Mouse (Mus musculus) gastrocnemius, postnatal 4 days (tissue): ENCODE measurements around the gene Eef1a2. TPM values are rescaled to one million over a fixed set of nuclear protein-coding genes. Genes with fewer than 3 reads are reported as not detected.
"Not testable (repeated sequence)": the region's sequence is repeated elsewhere in the genome, so short reads cannot be mapped to it uniquely, and the experiment has no call there.

ENCODE experiments used
- DNase-seq, 2 experiments: peaks; one replicate each; pipeline ENCODE4 v3.0.0; 2021 to 2022; ENCODE audit warnings: low spot score in 2 of 2, mixed read lengths in 2 of 2
- long read RNA-seq, 2 experiments: library from polyadenylated mRNA; stranded (forward); transcript quantifications; one replicate each; pipeline ENCODE4 v2.0.0; 2021
- total RNA-seq, 2 experiments: library from RNA; stranded (reverse); gene quantifications; 2 replicates each; pipeline ENCODE4 v1.2.3; 2021

The Eef1a2 gene
- total RNA-seq: 100 to 1,000 TPM; 639 to 677 TPM
- long read RNA-seq, experiment 1, transcript Eef1a2-201 (8 exons, 2,084 nt): major isoform, 74 of 91 reads
- long read RNA-seq, experiment 1, partial matches to known transcripts: 9 of 91 reads
- long read RNA-seq, experiment 1, other reads (novel, unspliced or antisense): 8 of 91 reads
- long read RNA-seq, experiment 2, transcript Eef1a2-201 (8 exons, 2,084 nt): major isoform, 65 of 88 reads
- long read RNA-seq, experiment 2, partial matches to known transcripts: 13 of 88 reads
- long read RNA-seq, experiment 2, other reads (novel, unspliced or antisense): 10 of 88 reads

GRCm38 (mm10) chr2:181156248-181157121 is at the start of gene Eef1a2:
TSS of gene Eef1a2 (minus strand) at chr2:181157014.
- DNase-seq: no peak

GRCm38 (mm10) chr2:181206118-181206517 is 49.3 kb upstream of the Eef1a2 start:
- DNase-seq: no peak

- DNase-seq: no peak
Observed at GRCm38 (mm10) chr2:181205678-181206077, 48.9 kb upstream of the Eef1a2 start.

GRCm38 (mm10) chr2:181202886-181203285 is 46.1 kb upstream of the Eef1a2 start:
- DNase-seq: no peak

- no peak for DNase-seq
Observed at GRCm38 (mm10) chr2:181202422-181202821, 45.6 kb upstream of the Eef1a2 start, which contains the start of gene Ptk6. TSS of gene Ptk6 (minus strand) at chr2:181202789.

GRCm38 (mm10) chr2:181201606-181202005 is 44.8 kb upstream of the Eef1a2 start:
- DNase-seq: no peak

GRCm38 (mm10) chr2:181196628-181197300 is 40.0 kb upstream of the Eef1a2 start:
- no peak for DNase-seq

- DNase-seq: no peak
Observed at GRCm38 (mm10) chr2:181193044-181193443, 36.2 kb upstream of the Eef1a2 start.

- DNase-seq: no peak
Observed at GRCm38 (mm10) chr2:181191936-181192335, 35.1 kb upstream of the Eef1a2 start.

- DNase-seq: not testable (repeated sequence)
Observed at GRCm38 (mm10) chr2:181191385-181191784, 34.6 kb upstream of the Eef1a2 start.

GRCm38 (mm10) chr2:181189321-181189720 is 32.5 kb upstream of the Eef1a2 start:
- no peak for DNase-seq

GRCm38 (mm10) chr2:181188681-181189080 is 31.9 kb upstream of the Eef1a2 start:
- DNase-seq: no peak

- peak; percentile 77 to 89 for DNase-seq
Observed at GRCm38 (mm10) chr2:181187121-181188000, 30.5 kb upstream of the Eef1a2 start, which contains the start of gene Ppdpf. TSS of gene Ppdpf (plus strand) at chr2:181187247.

- DNase-seq: peak; percentile 50 to 81
Observed at GRCm38 (mm10) chr2:181186635-181187034, 29.8 kb upstream of the Eef1a2 start.

GRCm38 (mm10) chr2:181180898-181181297 is 24.1 kb upstream of the Eef1a2 start:
- no peak for DNase-seq

- no peak for DNase-seq
Observed at GRCm38 (mm10) chr2:181178471-181178870, 21.7 kb upstream of the Eef1a2 start.

- no peak for DNase-seq
Observed at GRCm38 (mm10) chr2:181178015-181178414, 21.2 kb upstream of the Eef1a2 start.

- no peak for DNase-seq
Observed at GRCm38 (mm10) chr2:181174646-181175045, 17.8 kb upstream of the Eef1a2 start.

- no peak for DNase-seq
Observed at GRCm38 (mm10) chr2:181166469-181166868, 9.7 kb upstream of the Eef1a2 start.

GRCm38 (mm10) chr2:181160821-181161220 is 4.0 kb upstream of the Eef1a2 start:
- DNase-seq: no peak
